Mouse (Mus musculus) forebrain, embryonic 14.5 days (tissue): ENCODE results near the gene Slc9a8. TPM values are rescaled to one million over a fixed set of nuclear protein-coding genes. Genes with fewer than 3 reads are reported as not detected.
A peak's percentile ranks its signal among the peaks of the same experiment; 100 is the strongest.

ENCODE experiments used
- ATAC-seq: fragments of 200-750 bp; cut with Nextera tagmentation; 2 replicates; pipeline ENCODE4 v1.8.0; 2017; ENCODE audit warnings: mild to moderate bottlenecking, moderate library complexity
- DNase-seq: peaks from one replicate; pipeline ENCODE4 v3.0.0-alpha.2; 2015; ENCODE audit warnings: low spot score
- H3K27ac ChIP-seq: fragments of 300-500 bp; sonication (generic); 2 replicates; pipeline ENCODE4 v1.5.1; 2014; ENCODE audit warnings: low read depth, mild to moderate bottlenecking, control low read depth, low read length, moderate library complexity
- H3K27me3 ChIP-seq: fragments of 300-500 bp; sonication (generic); replicated peaks from 2 replicates; pipeline ENCODE4 v1.6.1; 2014; ENCODE audit warnings: low read length, control low read depth, mixed read lengths; ENCODE audit not compliant: control insufficient read depth, insufficient read depth
- H3K36me3 ChIP-seq: fragments of 300-500 bp; sonication (generic); 2 replicates; pipeline ENCODE4 v1.6.1; 2014; ENCODE audit warnings: low read length, control low read depth; ENCODE audit not compliant: control insufficient read depth, insufficient read depth
- H3K4me1 ChIP-seq: fragments of 300-500 bp; sonication (generic); 2 replicates; pipeline ENCODE4 v1.6.1; 2014; ENCODE audit warnings: antibody characterized with exemption, low read length, control low read depth; ENCODE audit not compliant: control insufficient read depth, insufficient read depth
- H3K4me2 ChIP-seq: fragments of 300-500 bp; sonication (generic); 2 replicates; pipeline ENCODE4 v1.6.1; 2014; ENCODE audit warnings: mild to moderate bottlenecking, control low read depth, low read length
- H3K4me3 ChIP-seq: fragments of 300-500 bp; sonication (generic); 2 replicates; pipeline ENCODE4 v1.5.1; 2014; ENCODE audit warnings: low read depth, low read length, control low read depth
- H3K9ac ChIP-seq: fragments of 300-500 bp; sonication (generic); 2 replicates; pipeline ENCODE4 v1.6.1; 2014; ENCODE audit warnings: mild to moderate bottlenecking, low read length, control low read depth, moderate library complexity
- H3K9me3 ChIP-seq: fragments of 300-500 bp; sonication (generic); replicated peaks from 2 replicates; pipeline ENCODE4 v1.6.1; 2016; ENCODE audit warnings: low read length, control low read depth, mixed read lengths; ENCODE audit not compliant: control insufficient read depth
- WGBS: fragments of 180-500 bp; shearing (Covaris S2); extraction: QIAGEN DNeasy Blood & Tissue Kit; methylation state at CpG from one replicate; pipeline ENCODE4 v1.1.7; 2014; 5-methylcytosine and 5-hydroxymethylcytosine counted together
- polyA plus RNA-seq: library from polyadenylated mRNA; unstranded; fragments of >200 nt; fragmentation: Nextera tagmentation; extraction: Ambion mirVana; gene quantifications from 2 replicates; pipeline ENCODE4 v1.2.1, GENCODE M21; 2014

The Slc9a8 gene
- 13.8 and 15.9 TPM in 2 replicates for polyA plus RNA-seq

DNA sequence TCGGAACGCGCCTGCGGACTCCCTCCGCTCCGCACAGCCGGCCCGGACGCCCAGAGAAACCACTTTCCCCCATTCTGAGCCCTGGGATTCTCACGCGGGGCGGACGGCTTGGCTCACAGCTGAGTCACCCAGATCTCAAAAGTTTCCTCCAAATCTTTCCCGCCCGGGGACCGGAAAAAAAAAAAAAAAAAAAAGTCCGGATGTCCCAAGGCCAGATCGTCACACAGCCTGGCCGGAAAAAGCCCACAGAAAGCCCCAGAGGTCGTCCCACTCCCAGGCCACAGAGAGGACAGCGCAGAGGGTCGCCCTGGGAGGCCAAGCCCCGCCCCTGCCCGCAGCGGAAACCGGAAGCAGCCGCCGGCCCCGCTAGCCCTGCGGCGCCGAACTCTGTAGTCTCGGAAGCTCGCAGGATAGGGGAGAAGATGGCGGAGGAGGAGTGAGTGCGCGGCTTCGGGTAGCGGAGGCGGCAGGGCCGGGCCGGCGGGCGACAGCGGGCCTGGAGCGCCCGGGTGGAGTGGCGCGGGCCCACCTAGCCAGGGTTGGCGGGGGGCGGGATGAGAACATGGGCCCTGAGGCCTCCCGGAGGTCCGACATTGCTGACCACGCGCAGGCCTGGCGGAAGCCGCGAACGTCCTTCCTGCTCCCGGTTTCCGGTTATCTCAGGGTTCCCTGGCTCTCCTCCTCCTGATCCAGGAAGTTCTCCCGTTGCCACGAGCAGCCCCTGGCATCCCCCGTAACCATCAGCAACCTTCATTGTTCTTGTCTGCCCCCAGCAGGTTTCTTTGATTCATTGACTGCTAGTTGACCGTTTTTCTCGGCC lies at the start of gene Slc9a8:
Gene Slc9a8, plus strand, starts transcription at position 383 of the 820 bp plus-strand sequence.
- DNase-seq (peak; percentile 94), ATAC-seq (peak; percentile 97)
- peaks cover 10% of the 10 kb centered on the region; the same call in 1 of the 2 replicates for H3K4me1 ChIP-seq
- H3K9me3 ChIP-seq, result no peaks in the 10 kb centered on the region
- H3K36me3 ChIP-seq, result peaks cover 27% of the 10 kb centered on the region
- H3K9ac ChIP-seq, result peak within 1 kb of the TSS; percentile 92
- H3K27ac ChIP-seq, result peak within 1 kb of the TSS; percentile 99
- WGBS, result under 1% methylated on average over 63 of the region's 66 CpGs
- peak within 1 kb of the TSS; percentile 77 for H3K4me3 ChIP-seq
- H3K4me2 ChIP-seq, result peak within 1 kb of the TSS; percentile 81
- H3K27me3 ChIP-seq, result no peaks in the 10 kb centered on the region

- H3K4me3 ChIP-seq, result no peak overlapping the region
- H3K4me2 ChIP-seq, result no peak overlapping the region
- no peak overlapping the region for H3K27ac ChIP-seq
- no peaks in the 10 kb centered on the region for H3K9me3 ChIP-seq
- no peaks in the 10 kb centered on the region for H3K27me3 ChIP-seq
- WGBS, result 56% methylated on average over 5 of the region's 5 CpGs
- no peak overlapping the region for H3K9ac ChIP-seq
- ATAC-seq (no peak), DNase-seq (peak; percentile 41)
- peaks cover 3% of the 10 kb centered on the region; the same call in 1 of the 2 replicates for H3K4me1 ChIP-seq
- H3K36me3 ChIP-seq, result no peaks in the 10 kb centered on the region
These were observed 48.2 kb upstream of the Slc9a8 start for GRCm38 (mm10) chr2:167373266-167373665.

DNA sequence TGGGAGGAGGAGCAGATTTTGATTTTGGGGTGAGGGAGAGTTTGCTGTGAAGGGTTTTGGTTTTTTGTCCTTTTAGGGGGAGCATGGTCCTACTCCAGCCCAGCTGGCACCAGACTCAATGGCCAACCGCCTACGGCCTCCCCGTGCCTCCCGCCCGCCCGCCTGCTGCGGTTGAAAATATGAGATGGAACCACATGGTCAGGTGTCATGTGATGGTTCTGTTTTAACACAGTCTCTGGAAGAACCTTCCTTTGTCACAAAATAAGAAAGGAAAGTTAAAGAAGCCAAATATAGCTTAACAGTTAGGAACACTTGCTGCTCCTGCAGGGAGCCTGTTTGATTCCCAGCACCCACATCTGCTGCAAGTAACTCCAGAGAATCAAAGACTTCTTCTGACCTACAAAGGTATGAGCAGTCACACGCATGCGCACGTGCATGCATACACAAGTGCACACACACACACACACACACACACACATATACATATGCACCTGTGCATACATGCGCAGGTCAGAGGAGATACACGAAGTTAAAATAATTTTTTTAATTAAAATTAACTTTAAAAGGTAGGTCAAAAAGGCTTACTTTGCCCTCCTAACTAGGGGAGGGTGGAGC lies 47.2 kb upstream of the Slc9a8 start:
- no peak overlapping the region for H3K4me3 ChIP-seq
- no peak overlapping the region for H3K9ac ChIP-seq
- no peak overlapping the region for H3K4me2 ChIP-seq
- H3K27me3 ChIP-seq, result no peaks in the 10 kb centered on the region
- H3K4me1 ChIP-seq, result peaks cover 3% of the 10 kb centered on the region; the same call in 1 of the 2 replicates
- WGBS, result 93% methylated on average over 12 of the region's 12 CpGs
- DNase-seq (no peak), ATAC-seq (no peak)
- no peaks in the 10 kb centered on the region for H3K36me3 ChIP-seq
- no peak overlapping the region for H3K27ac ChIP-seq
- H3K9me3 ChIP-seq, result no peaks in the 10 kb centered on the region

DNA sequence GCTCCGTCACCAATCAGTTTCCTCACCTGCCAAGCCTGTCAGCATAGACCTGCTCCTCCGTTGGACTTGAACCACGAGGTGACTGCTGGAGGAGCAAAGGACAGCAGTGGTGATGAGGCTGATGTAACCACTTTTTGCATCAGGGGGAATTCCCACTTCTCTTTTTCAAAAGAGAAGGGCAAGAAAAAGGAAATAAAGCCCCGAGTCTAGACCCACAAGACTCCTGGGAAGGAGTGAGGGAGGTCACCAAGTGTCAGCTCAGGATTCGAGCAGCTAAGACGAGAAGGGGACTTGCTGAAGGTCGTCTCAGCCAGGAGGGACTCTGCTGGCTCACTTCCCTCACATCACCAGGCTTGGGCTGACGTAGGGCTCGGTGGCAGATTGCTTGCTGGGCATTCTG lies 46.4 kb upstream of the Slc9a8 start:
- 85% methylated on average over 9 of the region's 9 CpGs for WGBS
- Histone ChIP-seq H3K27me3 (no peaks in the 10 kb centered on the region), H3K4me1 (peaks cover 3% of the 10 kb centered on the region; the same call in 1 of the 2 replicates), H3K36me3 (no peaks in the 10 kb centered on the region), H3K9me3 (no peaks in the 10 kb centered on the region), H3K27ac (no peak overlapping the region), H3K9ac (no peak overlapping the region), H3K4me3 (no peak overlapping the region), H3K4me2 (no peak overlapping the region)
- DNase-seq (no peak), ATAC-seq (no peak)

GRCm38 (mm10) chr2:167375688-167376087 lies 45.8 kb upstream of the Slc9a8 start:
- no peaks in the 10 kb centered on the region for H3K9me3 ChIP-seq
- no peak overlapping the region for H3K4me3 ChIP-seq
- DNase-seq (no peak), ATAC-seq (no peak)
- H3K4me1 ChIP-seq, result peaks cover 3% of the 10 kb centered on the region; the same call in 1 of the 2 replicates
- no peak overlapping the region for H3K9ac ChIP-seq
- H3K36me3 ChIP-seq, result no peaks in the 10 kb centered on the region
- 93% methylated on average over 5 of the region's 5 CpGs for WGBS
- no peaks in the 10 kb centered on the region for H3K27me3 ChIP-seq
- H3K4me2 ChIP-seq, result no peak overlapping the region
- no peak overlapping the region for H3K27ac ChIP-seq

DNA sequence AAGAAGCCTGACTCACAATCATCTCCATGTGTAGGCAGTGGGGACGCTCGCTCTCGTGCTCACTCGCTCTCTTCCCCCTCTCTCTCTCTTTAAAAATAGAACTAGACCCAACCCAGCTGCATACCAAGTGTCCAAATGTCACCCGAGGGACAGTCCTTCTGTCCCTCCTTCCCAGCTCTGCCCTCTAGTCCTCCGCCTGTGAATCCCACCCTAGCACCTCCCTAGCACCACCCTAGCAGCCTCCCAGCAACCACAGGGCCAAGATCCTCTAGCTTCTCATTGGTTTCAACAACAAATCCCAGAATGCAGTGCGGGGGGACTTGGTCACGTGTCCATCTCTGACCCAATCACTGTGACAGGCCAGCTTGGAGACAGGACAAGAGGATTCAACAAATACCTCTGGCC lies 45.4 kb upstream of the Slc9a8 start:
- H3K4me2 ChIP-seq, result no peak overlapping the region
- no peaks in the 10 kb centered on the region for H3K36me3 ChIP-seq
- H3K4me1 ChIP-seq, result peaks cover 3% of the 10 kb centered on the region; the same call in 1 of the 2 replicates
- no peak overlapping the region for H3K9ac ChIP-seq
- H3K27ac ChIP-seq, result no peak overlapping the region
- no peak for ATAC-seq
- no peak overlapping the region for H3K4me3 ChIP-seq
- no peaks in the 10 kb centered on the region for H3K27me3 ChIP-seq
- H3K9me3 ChIP-seq, result no peaks in the 10 kb centered on the region
- no peak for DNase-seq
- 81% methylated on average over 8 of the region's 8 CpGs for WGBS

- no peak overlapping the region for H3K4me2 ChIP-seq
- DNase-seq (no peak), ATAC-seq (no peak)
- no peak overlapping the region for H3K9ac ChIP-seq
- no peaks in the 10 kb centered on the region for H3K36me3 ChIP-seq
- H3K9me3 ChIP-seq, result no peaks in the 10 kb centered on the region
- H3K4me1 ChIP-seq, result peaks cover 3% of the 10 kb centered on the region; the same call in 1 of the 2 replicates
- H3K27ac ChIP-seq, result no peak overlapping the region
- WGBS, result 86% methylated on average over 3 of the region's 3 CpGs
- H3K4me3 ChIP-seq, result no peak overlapping the region
- H3K27me3 ChIP-seq, result no peaks in the 10 kb centered on the region
These were observed 43.8 kb upstream of the Slc9a8 start for GRCm38 (mm10) chr2:167377697-167378096.

DNA sequence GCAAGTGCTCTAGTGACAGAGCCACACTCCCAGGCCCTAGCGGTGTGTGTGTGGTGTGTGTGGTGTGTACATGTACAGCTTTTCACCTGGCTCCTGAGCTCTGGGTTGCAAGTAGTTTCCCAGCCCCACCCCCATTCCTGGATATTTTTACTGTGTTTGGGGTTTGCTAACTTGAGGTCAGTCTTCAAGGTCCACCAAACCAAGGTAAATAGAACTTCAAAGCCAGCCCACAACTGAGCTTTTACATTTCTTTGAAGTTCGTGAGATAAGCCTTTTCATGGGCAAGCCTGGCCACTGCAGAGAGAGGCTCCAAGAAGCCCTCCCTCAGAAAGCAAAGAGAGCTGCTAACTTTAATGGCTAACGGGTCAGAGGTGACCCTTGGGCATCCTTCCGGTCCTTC lies 42.5 kb upstream of the Slc9a8 start:
- Histone ChIP-seq H3K27ac (no peak overlapping the region), H3K9ac (no peak overlapping the region), H3K27me3 (no peaks in the 10 kb centered on the region), H3K9me3 (no peaks in the 10 kb centered on the region), H3K36me3 (no peaks in the 10 kb centered on the region), H3K4me2 (no peak overlapping the region), H3K4me1 (no peaks in the 10 kb centered on the region), H3K4me3 (no peak overlapping the region)
- ATAC-seq (no peak), DNase-seq (peak; percentile 9)
- 51% methylated on average over 4 of the region's 4 CpGs for WGBS
